Comparison of ENCODE assay signal across 12 mouse cellular contexts in the genomic region with DNA sequence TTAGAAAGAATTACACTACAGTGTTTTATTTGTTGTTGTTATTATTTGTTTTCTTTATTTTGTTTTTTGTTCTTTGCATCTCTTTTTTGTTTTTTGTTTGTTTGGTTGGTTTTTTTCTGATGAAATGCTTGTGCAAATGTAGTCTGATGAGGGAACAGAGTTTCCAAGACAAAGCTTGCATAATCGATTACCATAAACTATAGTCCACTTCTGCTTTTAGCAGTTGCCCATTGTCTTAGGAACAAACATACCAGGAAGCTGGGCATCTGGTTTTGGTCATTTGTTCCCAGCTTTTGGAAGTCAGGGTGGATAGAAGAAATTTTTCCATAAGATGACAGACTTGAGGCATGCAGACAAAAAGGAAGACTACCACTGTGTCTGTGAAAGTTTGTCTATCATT.
"Had no signal": no experiment of that assay in that cellular context is flagged by ENCODE, and none has a peak within 500 bp of the region (broad histone marks: within the 10 kb centered on the region; RNA-seq: fewer than 3 reads in every experiment).

No protein-coding gene starts in this region.

- DNase-seq: retina, postnatal 1 day; right cerebral cortex, adult 18-20 months; right cerebral cortex, postnatal 14 days; right cerebral cortex, postnatal 25 days; right cerebral cortex, postnatal 4 days; spleen, adult 18-20 months; thymus, adult 18-20 months; thymus, adult 2 months; thymus, postnatal 14 days; thymus, postnatal 25 days; thymus, postnatal 36 days; thymus, postnatal 4 days had no signal
